Mouse (Mus musculus): Measurements from ENCODE around the gene Dcpp1.

The Dcpp1 gene

DNA sequence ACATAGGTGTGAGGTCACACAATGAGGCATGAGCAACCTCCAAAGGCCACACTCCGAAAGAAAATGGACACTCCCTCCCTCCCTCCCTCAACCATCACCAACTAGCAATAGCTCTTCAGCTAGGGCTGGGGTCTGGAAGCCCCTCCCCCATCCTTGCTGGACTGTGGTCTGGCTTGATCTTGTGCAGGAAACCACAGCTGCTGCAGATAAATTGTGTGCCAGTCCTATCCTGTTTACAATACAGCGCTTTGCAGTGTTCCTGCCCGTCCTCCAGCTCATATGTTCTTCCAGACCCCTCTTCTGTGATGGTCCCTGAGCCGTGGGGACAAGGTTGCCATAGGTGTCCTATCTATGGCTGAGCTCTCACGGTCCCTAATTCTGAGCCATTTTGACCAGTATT lies 50.5 kb downstream of the Dcpp1 start:
- no peak for DNase-seq (ENCODE audit: low spot score)

Measured in ovary, postnatal 36 days (tissue).